Mouse (Mus musculus): Measurements from ENCODE around the gene Tlr4. TPM values are rescaled to one million over a fixed set of nuclear protein-coding genes. Genes with fewer than 3 reads are reported as not detected.

The Tlr4 gene
- total RNA-seq (2021): 1 to 10 TPM; 2.2 to 2.9 TPM

DNA sequence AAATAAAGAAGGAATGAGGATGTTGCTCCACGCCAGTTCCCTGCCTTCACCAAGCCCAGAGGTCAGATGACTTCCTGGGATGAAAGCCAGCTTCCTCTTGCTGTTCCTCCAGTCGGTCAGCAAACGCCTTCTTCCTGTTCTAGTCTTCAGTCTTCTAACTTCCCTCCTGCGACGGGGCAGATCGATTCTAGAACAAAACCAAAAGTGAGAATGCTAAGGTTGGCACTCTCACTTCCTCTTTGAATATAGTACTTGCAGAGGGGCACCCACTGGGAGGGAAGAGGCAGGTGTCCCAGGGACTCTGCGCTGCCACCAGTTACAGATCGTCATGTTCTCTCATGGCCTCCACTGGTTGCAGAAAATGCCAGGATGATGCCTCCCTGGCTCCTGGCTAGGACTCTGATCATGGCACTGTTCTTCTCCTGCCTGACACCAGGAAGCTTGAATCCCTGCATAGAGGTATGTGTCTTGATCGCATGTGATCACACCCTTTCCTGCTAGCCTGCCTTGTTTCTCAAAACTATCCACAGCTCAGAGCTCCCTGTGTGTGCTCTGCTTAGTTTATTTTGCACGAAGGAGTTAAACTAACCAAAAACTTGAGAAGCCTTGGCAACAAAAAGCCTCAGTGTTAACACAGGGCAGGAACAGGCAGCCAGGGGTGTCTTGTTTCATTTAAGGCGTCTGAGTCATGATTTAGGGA lies at the start of gene Tlr4:
Gene Tlr4, plus strand, starts transcription at position 122 of the 700 bp plus-strand sequence.
- peak; percentile 15 to 18 for DNase-seq

DNA sequence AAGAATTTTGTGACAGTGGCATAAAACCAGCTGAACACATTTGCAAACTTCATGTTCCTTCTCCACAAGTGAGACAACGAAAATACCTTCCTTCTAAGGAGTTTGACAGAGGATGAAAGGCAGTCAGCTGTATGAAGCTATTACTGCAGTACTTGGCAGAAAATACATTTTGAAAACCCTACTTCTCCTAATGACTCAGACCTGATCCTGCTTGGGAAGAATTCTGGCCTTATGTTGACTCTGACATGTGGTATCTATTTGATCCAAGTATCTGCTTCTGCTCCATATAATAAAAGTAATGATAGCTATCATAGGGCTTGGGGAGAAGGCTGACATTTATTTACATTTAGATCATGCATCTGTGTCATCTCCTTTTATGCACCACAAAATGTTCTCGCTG lies 33.1 kb upstream of the Tlr4 start:
- no peak for DNase-seq

DNA sequence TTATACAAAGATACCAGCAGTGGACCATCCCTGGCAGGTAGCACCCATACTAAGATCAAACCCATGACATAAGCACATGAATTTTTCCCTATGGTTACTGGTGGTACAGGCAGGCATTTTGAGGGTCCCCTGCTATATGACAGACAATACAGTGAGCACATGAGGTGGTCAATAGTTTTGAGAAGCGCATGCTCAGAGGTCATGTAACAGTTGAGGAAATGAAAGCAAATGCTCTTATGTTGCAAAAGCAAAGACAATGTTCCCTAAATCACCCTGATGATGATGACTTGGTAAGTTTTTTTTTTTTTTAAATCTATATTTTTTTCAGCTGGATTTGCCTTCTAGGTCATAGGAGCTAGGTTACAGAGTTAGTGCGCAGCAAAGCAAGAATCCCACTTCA lies 30.7 kb upstream of the Tlr4 start:
- no peak for DNase-seq

DNA sequence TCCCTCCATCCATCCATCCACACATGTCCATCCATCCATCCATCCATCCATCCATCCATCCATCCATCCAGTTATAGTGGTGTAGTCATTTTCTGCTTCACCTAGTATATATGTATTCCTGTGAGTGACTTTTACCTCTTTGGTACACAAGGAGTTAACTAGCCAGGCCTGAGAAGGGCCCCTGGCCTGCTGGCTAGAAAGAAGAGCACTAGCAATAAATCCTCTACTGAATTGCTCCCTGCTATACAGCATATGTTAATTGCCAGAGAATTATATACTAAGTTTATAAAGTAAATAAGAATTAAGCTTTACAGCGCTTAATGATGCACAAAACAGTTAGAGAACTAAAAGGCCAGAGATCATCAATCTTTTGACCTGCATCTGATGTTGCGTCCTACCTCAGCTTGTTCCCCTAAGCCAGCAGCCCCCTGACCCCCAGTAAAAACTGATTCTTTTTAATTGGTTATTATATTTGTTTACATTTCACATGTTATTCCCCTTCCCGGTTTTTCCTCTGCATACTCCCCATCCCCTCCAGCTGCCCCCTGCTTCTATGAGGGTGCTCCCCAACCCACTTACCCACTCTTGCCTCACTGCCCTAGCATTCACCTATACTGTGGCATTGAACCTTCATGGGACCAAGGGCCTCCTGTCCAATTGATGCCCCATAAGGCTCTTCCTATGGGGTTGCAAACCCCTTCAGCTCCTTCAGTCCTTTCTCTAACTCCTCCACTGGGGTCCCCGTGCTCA lies 22.7 kb upstream of the Tlr4 start:
- DNase-seq: no peak

DNA sequence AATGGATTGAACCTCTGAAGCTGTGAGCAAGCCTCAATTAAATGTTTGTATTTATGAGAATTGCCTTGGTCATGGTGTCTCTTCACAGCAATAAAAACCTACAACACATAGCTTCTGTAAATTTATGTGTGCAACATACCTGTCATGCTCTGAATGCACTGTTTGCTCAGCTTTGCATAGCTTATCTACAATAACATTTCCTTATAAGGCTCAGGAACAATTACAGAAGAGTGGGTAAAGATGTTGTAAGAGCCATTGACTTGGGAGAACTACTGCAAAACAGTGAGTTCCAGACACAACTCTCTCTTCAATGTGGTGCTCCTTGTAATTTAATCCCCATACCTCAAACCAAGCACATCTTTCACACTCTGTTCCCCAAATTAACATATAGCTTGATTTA lies 21.6 kb upstream of the Tlr4 start:
- no peak for DNase-seq

DNA sequence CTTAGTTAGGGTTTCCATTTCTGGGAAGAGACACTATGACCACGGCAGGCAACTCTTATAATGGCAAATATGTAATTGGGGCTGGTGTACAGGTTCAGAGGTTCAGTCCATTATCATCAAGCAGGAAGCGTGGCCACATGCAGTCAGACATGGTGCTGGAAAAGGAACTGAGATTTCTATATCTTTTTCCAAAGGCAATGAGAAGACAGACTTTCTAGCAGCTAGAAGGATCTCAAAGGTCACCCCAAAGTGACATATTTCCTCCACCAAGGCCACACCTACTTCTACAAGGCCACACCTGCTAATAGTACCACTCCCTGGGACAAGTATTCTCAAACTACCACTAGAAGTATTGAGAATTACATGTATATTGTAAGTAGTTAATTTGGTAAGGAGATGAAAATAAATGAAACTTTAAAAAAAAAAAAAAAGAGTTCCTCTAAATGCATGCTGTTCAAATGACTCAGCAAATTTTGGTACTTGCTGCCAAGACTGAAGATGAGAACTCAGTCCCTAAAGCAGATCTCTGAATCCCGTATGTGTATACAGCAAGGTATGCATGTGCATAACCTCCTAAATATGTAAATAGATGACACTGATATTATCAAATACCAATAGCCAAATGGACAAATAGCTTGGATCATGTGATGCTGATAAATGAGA lies 10.9 kb upstream of the Tlr4 start:
- DNase-seq: no peak

DNA sequence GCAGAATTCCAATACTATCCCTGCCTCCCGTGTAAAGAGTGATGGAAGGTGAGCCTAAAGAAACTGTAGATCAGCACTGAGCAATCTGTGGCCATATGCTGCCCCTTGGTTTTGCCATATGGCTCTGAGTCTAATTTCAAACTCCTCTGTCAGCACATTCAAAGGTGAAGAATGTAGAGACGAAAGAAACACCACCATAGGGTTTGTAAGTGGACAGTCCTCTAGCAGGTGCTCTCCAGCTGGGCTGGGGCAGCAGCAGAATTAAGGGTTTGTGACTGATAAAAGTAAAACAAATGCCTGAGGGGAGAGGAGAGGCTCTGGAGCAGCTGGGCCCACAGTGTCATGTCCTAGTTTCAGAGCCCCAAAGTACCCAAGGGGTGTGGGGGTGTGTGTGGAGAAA lies 6.2 kb upstream of the Tlr4 start:
- no peak for DNase-seq

DNA sequence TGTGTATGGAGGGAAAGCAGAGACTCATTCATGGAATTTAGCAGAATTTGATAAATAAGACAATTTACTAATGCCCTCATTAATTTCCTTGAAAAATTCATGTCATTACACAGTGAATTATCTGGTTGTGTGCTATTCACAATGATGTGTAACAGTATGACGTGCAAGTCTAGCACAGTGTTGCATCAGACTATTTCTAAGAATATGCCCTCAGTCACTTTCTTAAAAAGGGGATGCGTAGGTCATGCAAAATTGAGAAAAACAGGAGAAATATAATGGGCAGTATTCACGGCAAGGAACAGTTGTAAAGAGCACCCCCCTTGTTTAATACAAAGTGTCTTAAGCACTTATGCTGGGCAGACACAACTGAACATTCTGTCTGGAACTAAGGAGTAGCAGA lies 5.6 kb upstream of the Tlr4 start:
- DNase-seq: no peak

DNA sequence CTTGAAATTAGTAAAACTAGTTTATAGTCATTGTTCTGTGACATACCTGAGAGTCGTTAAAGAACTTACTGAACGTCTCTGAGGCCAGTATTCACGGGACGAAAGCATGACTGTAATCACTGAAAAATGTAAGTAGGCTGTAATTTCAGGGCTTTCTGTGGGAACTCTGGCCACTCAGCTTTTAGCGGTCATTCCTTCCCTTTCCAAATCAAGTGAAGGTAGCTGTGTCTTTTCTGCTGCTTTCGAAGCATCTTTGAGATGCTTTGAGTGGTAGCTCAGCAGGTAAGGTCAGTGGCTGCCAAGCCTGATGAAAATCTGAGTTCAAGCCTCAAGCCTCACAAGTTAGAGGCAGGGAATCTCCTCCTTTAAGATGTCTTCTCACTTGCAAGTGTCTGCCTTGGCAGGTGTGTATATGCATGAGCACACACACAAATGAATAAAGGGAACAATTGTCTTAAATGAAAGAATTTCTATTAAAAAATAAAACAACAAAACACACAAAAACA lies 832 bp downstream of the Tlr4 start:
- DNase-seq: no peak

DNA sequence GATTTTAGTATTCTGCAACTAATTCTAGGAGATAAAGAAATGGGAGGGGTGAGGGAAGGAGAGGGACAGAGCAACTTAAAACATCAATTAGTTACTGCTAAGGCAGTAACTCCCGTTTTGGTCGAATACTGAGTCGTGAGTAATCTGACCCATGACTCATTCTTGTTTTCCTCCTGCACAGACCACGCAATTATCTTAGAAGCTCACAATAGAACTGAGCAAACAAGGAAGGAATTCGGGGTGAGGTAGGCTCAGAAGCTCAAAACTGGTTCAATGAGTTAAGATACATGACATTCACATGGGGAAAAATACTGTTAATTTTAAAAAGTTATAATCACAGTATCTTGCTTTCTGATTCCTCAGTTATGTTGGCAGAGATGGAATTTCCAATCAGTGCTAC lies 1.3 kb downstream of the Tlr4 start:
- no peak for DNase-seq

DNA sequence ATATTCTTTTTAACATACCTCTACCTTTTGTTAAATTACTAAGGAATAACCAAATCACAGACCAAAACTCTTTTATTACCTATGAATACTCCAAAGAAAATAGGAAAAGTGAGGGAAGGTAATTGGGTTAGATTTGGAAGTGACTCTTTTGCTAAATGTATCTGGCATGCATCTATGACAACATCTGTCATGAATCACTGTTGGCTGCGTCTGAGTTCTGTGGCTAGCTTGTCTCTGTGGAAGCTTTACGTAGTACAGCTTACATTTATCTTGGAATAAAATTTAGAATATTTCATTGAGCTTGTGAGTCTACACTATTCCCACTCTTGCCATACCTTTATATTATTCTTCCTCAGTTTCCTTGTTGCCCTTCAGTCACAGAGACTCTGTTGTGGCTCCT lies 10.7 kb downstream of the Tlr4 start:
- no peak for DNase-seq

DNA sequence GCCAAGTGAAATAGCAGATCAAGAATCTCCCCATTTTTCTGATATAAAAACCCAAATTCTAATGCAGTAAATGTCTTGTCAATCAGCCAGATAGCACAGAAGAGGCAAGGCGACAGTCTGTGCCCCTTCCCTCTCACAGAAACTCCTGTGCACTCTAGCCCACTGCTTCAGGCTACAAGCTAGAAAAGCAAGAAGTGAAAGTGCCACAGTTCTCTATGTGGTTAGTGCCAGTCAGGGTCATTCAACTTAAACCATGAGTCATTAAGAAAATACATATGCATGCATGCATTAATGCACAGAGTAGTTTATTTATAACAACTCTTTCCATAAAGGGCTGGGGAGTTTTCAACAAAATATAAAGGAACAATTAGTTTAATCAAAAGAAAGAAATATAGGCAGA lies 15.9 kb downstream of the Tlr4 start:
- no peak for DNase-seq

DNA sequence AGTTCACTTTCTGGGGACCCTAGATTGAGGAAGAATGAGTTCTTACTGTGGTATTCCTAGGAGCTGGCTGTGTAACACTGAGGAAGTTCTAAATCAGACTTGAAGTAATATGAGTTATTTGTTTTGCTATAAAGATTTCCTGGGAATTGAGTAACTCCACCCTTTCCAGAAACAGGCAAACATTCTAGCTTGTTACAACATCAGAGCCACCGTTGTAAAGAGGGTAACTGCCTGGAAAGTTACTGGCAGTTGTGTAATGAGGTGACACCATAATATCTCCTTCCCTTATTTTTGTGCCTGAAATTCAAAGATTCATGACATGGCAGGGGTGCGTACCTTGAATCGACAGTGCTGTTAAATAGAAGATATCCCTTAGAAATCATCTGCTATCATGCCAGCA lies 24.6 kb downstream of the Tlr4 start:
- no peak for DNase-seq

DNA sequence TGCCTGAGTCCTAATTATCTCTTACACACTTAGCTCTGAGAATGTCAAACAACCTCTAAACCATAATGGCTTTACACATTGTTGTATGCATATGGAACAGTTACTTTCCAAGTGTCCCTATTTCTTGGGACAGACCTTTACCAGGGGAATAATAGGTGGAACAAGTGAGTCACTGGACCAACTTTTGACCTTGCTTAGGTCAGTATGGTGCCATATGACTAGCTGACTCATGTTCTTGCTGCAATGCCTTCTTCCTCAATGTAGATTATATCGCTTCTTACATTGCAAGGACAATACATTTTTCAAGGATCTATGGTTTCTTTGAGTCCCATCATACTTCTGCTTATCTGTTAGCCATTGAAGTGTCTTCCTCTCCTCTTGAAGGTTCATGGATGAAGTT lies 29.6 kb downstream of the Tlr4 start:
- no peak for DNase-seq

DNA sequence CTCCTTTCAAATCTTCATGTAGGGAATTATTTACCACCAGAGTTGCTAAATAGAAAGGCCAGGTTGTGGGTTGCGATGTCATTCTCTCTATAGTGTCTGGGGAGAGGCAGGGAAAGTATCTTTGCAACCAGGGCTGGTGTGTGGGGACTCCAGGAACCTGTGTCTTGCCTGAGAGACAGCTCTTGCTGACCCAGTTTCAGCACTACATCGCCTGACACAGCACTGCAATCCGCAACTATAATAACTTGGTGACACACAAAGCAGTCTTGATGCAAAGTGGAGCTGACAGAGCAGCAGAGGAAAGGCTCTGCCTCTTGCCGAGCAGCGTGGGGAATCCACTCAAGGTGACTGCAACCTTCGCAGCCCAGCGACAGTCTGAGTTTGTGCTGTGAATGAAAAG lies 42.5 kb downstream of the Tlr4 start:
- no peak for DNase-seq

DNA sequence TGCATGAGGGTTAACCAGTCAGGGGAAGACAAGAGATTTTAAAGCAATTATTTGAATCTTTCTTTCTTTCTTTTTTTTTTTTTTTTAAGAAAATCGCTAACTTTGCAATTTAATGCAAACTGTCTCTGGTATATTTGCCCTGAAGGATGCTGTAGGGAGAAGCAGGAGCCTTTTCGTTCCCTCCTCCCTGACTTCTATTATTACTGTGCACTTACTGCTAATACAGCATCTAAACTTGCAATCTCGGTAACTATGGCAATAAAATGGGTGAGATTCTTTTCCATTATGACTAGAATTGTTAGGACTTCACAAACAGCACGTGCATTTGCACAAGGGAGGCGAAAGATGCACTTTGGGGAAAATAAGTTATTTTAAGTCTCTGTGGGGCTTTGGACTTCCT lies 44.6 kb downstream of the Tlr4 start:
- DNase-seq: no peak

DNA sequence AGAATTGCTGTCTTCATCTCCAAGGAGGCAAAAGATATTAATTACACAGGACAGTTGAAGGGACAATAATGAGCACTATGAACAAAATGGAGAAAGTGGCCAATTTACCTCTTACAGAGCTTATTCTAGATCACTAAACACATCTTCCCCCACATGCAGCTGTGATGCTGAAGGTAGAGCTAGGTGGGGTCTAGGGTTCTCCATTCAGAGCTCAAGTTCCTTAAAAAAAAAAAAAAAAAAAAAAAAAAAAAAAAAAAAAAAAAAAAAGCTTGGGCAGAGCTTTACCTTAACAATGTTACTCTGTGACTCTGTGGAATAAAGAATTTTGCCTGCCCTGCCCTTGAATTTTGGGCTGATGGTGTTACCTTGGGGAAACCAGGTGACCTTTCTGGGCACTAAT lies 46.0 kb downstream of the Tlr4 start:
- no peak for DNase-seq

DNA sequence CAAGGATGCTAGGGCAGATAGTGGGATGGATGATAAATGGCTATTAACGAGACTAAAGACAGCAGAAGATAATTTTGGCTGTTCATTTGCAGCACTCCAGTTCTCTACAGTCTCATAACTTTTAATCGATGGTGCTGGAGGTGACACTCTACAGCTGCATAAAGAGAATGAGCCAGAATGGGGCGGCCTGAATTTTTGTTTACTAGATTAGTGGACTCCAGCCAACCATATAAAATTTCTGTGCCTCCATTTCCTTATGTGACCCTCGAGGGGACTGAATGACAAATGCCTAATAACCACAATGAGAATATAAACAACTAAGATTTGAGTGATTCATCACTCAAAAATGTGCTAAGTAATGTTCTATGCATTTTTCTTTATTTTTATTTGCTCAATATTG lies 48.4 kb downstream of the Tlr4 start:
- no peak for DNase-seq

DNA sequence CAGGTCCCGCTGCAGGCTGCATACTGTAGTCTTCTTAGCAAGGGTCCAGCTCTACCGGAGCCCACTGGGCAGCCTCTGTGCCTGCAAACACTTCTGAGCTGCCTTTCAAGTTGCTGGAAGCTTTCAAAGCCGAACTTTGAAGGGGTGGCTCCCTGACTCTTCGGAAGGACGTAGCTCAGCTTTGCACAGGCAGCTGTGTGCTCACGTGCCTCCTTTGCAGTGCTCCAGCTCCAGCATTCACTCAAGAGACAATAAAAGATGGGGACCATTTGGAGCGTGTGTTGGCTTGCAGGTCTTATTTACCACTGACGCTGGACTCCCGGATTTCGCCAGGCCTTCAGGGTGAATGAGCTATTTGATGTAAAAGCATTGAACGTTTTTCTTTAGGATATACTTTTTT lies 50.2 kb downstream of the Tlr4 start:
- no peak for DNase-seq

DNA sequence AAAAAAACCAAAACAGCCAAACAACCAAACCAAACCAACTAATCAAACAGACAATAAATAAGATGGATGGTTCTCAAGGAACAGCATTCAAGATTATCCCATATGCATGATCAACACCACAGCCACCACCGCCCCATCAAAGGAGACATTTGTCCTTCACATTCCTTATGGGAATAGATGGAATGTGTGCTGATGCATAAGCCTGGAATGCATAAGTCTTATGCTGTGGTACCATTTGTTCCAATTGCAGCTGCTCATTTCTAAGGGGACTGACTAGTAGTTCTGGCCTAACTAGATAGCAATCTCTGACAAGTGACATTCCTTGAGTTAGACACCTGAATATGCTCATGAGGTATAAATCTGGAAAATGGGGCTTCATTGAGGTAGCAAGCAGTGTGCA lies 54.1 kb downstream of the Tlr4 start:
- no peak for DNase-seq

DNA sequence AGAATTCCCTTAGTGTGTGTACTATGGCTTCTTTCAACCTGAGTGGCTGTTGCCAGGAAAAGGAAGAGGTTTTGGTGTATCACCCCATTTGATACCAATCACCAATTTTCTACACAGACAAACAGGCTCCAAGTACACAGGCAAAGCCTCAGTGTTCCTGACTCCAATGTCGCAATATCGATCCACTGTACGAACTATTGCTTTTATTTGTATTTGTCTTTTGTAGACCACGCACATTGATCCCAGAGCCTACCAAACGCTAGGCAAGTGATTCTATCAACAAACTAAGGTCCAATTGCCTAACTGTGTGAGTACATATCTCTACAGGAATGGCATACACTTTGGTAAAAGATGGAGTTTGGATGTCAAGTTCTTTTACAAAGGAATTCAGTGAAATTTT lies 55.9 kb downstream of the Tlr4 start:
- no peak for DNase-seq

DNA sequence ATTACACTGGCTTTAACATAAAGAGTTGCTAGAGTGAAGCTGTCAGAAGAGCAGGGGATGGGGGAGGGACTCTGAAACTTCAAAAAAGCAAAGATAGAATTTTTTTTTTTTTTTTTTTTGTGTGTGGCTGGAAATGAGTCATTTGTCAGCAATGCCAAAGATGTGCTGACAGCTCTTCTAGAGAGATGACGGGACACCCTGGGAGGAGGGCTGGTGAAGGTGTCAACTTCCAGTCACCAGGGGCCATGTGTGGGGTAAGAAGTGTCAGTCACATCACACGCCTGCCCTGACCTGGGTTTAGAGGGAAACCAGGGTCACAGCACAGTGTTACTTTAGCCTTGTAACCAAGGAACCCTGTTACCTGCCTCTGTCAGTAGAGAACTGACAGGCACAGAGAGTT lies 67.2 kb downstream of the Tlr4 start:
- no peak for DNase-seq

DNA sequence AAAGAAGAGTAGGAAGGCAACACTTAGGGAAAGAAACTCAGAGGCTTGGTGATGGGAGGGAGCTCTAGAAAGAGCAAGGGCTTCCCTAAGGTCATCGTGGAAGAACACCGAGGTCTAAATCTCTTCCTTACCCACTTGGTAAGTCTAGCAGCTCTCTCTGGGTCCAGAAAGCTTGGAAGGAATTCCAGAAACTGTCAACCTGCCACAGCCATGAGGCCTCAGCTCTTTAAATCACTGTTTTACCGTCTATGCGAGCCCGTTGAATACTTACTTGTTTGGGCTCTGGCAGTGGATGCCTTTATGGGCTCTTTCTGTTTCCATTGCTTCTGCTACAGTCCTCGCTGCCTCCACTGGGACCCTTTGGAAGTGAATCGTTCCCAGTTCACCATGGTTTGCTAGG lies 67.6 kb downstream of the Tlr4 start:
- no peak for DNase-seq

DNA sequence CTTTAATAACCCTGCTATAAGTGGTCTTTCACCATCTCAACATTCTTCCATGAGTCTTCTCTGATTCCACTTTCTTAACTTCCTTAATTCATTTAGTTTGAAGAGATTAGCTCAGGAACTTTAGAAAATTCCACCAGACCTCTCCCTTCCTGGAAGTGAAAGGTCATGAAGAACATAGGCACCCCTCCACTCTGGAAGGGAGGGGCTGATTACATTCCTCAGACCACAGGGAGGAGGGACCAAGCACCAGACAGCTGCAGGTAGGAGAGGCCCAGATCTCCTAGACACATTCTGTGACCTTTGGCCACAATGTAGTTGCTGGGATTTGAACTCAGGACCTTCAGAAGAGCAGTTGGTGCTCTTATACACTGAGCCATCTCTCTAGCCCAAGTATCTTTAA lies 72.7 kb downstream of the Tlr4 start:
- no peak for DNase-seq

Measured in layer of hippocampus, postnatal 36 days (tissue).